15 mouse cellular contexts compared by ENCODE assay signal in genomic region chr1:20860775-20861174, GRCm38 (mm10).
"Had no signal": no experiment of that assay in that cellular context is flagged by ENCODE, and none has a peak within 500 bp of the region (broad histone marks: within the 10 kb centered on the region; RNA-seq: fewer than 3 reads in every experiment).

No protein-coding gene starts in this region.

- H3K9ac ChIP-seq: neural tube, embryonic 15.5 days; stomach, embryonic 15.5 days had no signal

- DNase-seq: retina, postnatal 1 day; right cerebral cortex, adult 18-20 months; right cerebral cortex, postnatal 14 days; right cerebral cortex, postnatal 25 days; right cerebral cortex, postnatal 4 days; spleen, adult 18-20 months; thymus, adult 18-20 months; thymus, adult 2 months; thymus, postnatal 14 days; thymus, postnatal 25 days; thymus, postnatal 36 days; thymus, postnatal 4 days had no signal

- H3K4me3 ChIP-seq: neural tube, embryonic 15.5 days; stomach, embryonic 15.5 days had no signal

- H3K9me3 ChIP-seq: neural tube, embryonic 15.5 days; stomach, embryonic 15.5 days had no signal

- H3K4me1 ChIP-seq: neural tube, embryonic 15.5 days had no signal

- H3K4me2 ChIP-seq: neural tube, embryonic 15.5 days; stomach, embryonic 15.5 days had no signal

- H3K36me3 ChIP-seq: neural tube, embryonic 15.5 days; stomach, embryonic 15.5 days had no signal

- H3K27ac ChIP-seq: neural tube, embryonic 15.5 days; stomach, embryonic 15.5 days; stomach, postnatal 0 days had no signal

- H3K27me3 ChIP-seq: neural tube, embryonic 15.5 days; stomach, embryonic 15.5 days had no signal
